Mouse (Mus musculus): ENCODE data around the gene Gm28729. TPM values are rescaled to one million over a fixed set of nuclear protein-coding genes. Genes with fewer than 3 reads are reported as not detected.

The Gm28729 gene
- polyA plus RNA-seq (2017; shearing (Covaris generic)), result not detected

DNA sequence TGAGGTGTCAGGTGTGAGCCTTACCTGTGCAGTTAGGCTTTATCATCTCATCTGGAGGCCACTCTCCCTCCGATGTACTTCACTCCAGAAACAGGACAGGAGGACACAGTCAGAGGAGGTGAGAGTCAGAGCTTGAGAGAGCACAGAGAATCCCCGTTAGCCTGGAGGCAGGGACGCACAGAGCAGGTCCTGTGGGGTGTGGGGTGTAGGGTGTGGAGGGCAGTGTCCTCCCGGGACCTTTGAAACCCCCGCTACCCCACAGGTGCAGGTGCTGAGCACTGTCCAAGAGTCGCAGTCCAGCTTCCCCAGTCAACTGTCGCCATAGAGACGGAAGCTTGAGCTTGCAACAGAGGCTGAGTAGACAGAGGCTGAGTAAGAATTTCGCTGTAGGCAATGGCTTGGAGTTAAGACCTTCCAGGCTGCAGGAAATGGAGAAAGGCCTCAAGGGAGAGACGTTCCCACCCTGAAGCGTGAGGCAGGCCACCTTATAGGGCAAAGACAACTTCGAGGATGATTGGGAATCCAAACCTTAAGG is at the start of gene Gm28729:
Gm28729 (minus strand) TSS at position 293 of the 535 bp plus-strand sequence.

DNA sequence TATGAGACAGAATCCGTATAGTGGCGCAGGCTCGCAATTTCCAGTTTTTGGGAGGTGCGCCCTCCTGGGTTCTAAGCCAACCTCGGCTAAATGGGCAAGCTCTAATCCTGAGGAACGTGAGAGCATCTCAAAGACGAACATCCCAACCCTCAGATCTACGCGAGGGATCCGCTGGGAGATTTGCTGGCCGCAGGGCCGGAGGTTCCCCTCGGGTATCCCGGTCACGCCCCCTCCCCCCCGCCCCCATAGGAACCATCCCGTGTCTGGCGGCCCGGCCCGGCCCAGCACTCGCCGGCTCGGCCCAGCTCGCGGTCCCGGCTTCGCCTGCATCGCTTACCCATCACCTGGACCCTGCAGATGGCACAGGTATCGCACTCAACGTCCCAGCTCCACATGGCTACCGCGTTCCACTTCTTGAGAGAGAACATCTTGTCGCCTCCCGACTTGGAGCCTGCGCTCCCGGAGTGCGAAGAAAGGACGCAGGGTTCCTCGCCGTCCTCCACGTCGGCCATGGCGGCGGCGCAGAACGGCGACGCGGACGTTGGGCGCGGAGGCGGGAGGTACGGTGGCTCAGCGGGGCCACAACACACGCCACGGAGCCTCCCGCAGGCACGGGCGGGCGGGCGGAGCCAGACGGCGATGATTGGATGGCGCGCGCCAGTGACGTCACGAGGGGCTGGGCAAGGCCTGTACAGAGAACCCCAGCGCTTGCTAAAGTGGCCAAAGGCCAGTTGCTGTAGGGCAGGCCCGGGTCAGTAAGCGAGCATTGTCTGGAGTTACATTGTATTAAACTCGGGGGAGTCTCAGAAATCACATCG is 46.8 kb downstream of the Gm28729 start, which contains the start of gene Rnf7:
Rnf7 (minus strand) TSS at position 605 of the 818 bp plus-strand sequence.

Other genes with a start within 250 kb of the Gm28729 start
- 448 TPM for gene Atp1b3, start 160.8 kb downstream of the Gm28729 start, polyA plus RNA-seq (2017; shearing (Covaris generic))
- gene Rnf7, start 46.6 kb downstream of the Gm28729 start, polyA plus RNA-seq (2017; shearing (Covaris generic)), result 112 TPM
- gene Rasa2, start 106.4 kb upstream of the Gm28729 start, polyA plus RNA-seq (2017; shearing (Covaris generic)), result 28.6 TPM
- gene Zbtb38, start 227.6 kb upstream of the Gm28729 start, polyA plus RNA-seq (2017; shearing (Covaris generic)), result 38.4 TPM